Mouse (Mus musculus): ENCODE data around the gene Nxnl1.
"Not testable (repeated sequence)": the region's sequence is repeated elsewhere in the genome, so short reads cannot be mapped to it uniquely, and the experiment has no call there.

Nxnl1 gene

GRCm38 (mm10) chr8:71554644-71555043 is 11.8 kb downstream of the Nxnl1 start:
- DNase-seq (ENCODE audit: low spot score in 2 of 2) = no peak

GRCm38 (mm10) chr8:71554001-71554400 is 12.4 kb downstream of the Nxnl1 start:
- DNase-seq (ENCODE audit: low spot score in 2 of 2) = no peak

- no peak for DNase-seq (ENCODE audit: low spot score in 2 of 2)
These were observed 13.6 kb downstream of the Nxnl1 start for GRCm38 (mm10) chr8:71552770-71553169.

GRCm38 (mm10) chr8:71550754-71551153 is 15.6 kb downstream of the Nxnl1 start:
- no peak for DNase-seq (ENCODE audit: low spot score in 2 of 2)

DNA sequence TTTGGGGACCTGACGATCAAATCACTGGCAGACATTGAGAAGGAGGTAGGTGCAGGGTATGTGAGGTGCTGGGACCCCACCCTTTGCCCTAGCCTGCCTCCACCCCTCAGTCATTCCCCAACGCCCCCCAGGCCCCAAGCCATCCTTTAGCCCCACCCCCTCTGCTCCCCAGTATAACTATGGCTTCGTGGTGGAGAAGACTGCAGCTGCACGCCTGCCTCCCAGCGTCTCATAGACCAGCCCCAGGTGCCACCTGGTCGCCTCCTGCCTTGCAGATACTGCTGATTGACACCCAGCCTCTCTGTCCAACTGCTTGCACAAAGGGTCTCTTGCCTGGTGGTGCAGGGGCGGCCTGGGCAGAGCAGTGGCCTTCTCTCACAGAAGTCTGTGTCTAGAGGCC is 18.8 kb downstream of the Nxnl1 start:
- DNase-seq (ENCODE audit: low spot score in 2 of 2) = no peak

- DNase-seq (ENCODE audit: low spot score in 2 of 2) = no peak
These were observed 21.3 kb downstream of the Nxnl1 start for GRCm38 (mm10) chr8:71545053-71545452.

DNA sequence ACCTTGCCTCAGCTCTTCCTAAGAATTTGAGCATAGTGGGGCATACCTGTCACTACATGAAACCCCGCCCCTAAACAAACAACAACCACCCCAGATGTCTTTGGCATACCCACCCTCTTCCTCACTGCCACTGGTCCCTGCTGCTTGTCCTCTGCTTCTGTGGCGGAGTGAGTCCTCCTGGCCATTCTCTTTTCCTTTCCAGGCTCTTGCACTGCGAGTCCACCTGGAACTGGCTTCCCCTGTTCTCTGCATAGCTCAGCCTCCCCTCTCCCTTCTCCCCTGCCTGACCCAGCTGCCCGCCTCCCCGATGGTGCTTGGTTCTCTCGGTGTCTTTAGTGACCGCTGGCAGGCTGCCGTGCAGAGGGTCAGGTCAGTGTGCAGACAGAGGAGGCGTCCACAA is 22.6 kb downstream of the Nxnl1 start:
- no peak for DNase-seq (ENCODE audit: low spot score in 2 of 2)

- peak; percentile 96 to 97 for DNase-seq (ENCODE audit: low spot score in 2 of 2)
These were observed 23.6 kb downstream of the Nxnl1 start, which contains the start of gene Mvb12a for GRCm38 (mm10) chr8:71542632-71543343. Gene Mvb12a, plus strand, starts transcription at chr8:71542922.

DNA sequence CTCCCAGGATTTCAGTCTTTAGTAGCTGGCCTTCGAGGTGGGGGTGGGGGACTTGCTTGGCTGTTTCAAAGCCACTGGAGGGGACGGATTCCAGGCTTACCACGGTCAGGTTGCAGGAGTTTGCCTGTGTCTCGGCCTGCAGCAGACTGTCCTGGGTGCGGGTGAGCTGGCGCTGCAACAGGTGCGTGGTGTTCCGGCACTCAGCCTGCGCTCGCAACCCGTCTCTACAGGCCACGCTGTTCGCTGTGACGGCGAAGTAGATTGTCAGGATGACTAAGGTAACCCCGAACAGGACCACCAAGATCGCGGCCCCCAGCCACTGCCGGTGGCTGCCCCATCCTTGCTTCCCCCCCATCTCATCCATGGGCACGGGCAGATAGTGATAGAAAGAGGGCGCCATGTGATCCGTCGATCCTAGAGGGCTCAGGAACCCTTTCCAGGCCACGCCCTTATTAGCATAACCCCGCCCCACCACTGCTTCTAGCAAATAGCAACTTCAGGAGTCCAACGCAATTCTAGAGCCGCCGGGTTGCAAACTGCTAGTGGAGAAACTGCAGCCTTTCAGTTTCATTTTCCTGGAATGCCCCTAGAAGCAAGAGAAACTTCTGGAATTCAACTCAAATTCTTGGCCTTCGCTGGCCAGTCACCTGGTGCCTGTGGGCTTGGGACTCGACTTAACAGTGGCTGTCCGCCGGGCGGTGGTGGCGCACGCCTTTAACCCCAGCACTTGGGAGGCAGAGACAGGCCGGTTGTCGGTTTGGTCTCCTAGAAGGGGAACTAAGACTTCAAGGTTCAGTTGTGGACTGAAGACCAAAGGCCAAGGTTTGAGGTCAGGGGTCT is 29.2 kb downstream of the Nxnl1 start, which contains the start of gene Bst2:
Bst2 (minus strand) TSS at position 429 of the 840 bp plus-strand sequence.
- DNase-seq (ENCODE audit: low spot score in 2 of 2) = peak in 1 of 2 experiments; percentile 48

- no peak for DNase-seq (ENCODE audit: low spot score in 2 of 2)
These were observed 30.7 kb downstream of the Nxnl1 start for GRCm38 (mm10) chr8:71535663-71536062.

GRCm38 (mm10) chr8:71534263-71534810 is 32.1 kb downstream of the Nxnl1 start:
- no peak for DNase-seq (ENCODE audit: low spot score in 2 of 2)

DNA sequence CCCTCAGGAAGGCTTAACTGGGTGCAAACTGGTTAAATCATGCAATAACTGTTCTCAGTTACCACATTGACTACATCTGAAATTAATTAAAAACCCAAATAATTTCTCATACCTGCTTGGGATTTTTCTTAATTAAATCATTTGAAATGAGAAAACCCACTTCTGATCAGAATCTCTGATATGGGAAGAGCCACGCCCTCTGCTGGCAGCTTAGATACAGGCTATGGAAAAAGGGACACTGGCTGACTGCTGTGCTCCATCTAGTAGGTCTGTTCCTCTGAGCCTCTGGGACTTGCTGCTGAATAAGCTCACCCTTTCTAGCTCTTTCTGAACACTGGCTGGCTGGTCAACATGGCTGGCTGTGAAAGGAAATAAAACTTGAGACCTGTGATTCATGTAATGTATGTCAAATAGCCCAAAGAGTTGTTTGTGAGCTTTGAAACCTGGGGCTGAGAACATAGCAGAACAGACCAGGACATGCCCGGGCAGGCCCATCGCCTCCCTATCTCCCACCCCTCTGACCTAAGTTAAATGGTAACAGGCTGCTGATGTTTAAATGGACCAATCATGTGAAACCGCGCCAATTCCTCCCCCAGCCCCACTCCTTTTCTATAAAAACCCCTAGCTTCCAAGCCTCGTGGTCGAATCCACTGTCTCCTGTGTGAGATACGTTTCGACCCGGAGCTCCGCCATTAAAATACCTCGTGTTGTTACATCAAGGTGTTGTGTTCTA is 35.5 kb downstream of the Nxnl1 start:
- DNase-seq (ENCODE audit: low spot score in 2 of 2) = not testable (repeated sequence)

GRCm38 (mm10) chr8:71528362-71529073 is 37.9 kb downstream of the Nxnl1 start:
- DNase-seq (ENCODE audit: low spot score in 2 of 2) = no peak

- DNase-seq (ENCODE audit: low spot score in 2 of 2) = no peak
These were observed 39.1 kb downstream of the Nxnl1 start for GRCm38 (mm10) chr8:71527162-71527870.

GRCm38 (mm10) chr8:71526272-71526671 is 40.1 kb downstream of the Nxnl1 start:
- no peak for DNase-seq (ENCODE audit: low spot score in 2 of 2)

- no peak for DNase-seq (ENCODE audit: low spot score in 2 of 2)
These were observed 41.0 kb downstream of the Nxnl1 start, which contains the start of gene Ccdc194 for GRCm38 (mm10) chr8:71525226-71526050. Gene Ccdc194, minus strand, starts transcription at chr8:71525711.

DNA sequence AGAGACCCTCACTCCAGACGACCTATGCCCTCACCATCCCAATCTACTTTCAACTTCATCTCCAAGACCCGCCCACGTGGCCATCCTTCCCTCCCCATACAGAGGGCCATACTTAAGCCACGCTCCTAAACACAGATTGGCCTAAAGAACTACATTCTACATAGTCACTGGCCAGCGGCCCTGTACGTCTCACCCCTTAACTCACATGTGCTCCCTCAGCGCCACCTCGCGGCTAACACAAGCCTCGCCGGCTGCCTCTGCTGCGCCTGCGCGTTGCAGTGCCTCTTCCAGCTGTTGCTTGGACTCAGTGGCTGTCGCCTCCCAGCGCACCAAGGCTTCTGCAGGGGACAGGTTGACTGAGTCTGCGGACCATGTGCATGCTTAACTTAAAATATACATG is 44.8 kb downstream of the Nxnl1 start:
- peak; percentile 80 to 87 for DNase-seq (ENCODE audit: low spot score in 2 of 2)

- DNase-seq (ENCODE audit: low spot score in 2 of 2) = not testable (repeated sequence)
These were observed 47.2 kb downstream of the Nxnl1 start for GRCm38 (mm10) chr8:71519037-71519825.

- no peak for DNase-seq (ENCODE audit: low spot score in 2 of 2)
These were observed 49.6 kb downstream of the Nxnl1 start for GRCm38 (mm10) chr8:71516786-71517185.
